Comparison of ENCODE assay signal across 9 mouse cellular contexts in the genomic region with DNA sequence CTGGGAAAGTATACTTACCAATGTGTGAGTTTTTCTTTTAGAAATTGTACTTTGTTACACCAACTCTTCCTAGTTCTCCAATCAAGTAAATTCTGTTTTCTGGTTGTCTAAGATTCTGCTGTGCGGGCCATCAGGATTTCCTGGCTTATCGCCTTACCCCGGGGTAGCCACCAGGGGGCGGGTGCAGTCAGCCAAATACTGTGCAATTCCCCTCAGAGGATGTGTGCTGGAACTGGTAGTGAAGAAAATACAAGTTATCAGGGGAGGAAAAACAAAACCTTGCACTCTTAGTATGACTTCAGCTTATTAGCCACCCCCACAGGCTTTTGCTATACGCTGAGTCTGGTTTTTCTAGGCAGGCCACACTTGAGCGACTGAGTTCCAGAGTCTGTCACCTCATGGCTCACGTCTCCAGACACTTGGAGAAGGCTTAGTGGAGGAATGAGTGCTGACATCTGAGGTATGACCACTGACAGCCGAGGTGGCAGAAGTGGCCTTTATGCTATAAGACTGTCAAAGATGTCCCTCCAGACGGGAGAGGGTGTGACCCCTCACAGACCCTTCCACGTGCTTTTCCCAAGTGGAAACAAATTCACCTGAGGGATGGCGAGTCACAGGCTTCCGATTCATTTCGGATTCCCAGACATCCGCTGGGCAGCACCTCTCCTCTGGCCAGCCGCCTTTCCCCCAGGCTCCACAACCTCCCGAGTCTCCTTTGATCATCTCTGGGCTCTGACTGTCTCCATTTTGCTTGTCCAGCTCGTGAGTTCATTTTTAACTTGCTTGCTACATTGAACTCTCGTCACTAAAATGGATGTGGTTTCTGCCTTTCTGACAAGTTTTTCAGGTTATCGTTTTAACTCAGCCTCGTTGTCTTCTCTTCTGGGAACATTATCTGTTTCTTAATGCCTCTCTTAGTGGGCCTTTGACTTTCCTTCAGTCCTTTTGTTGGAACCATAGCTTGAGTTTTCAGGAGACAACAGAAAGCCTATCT.
DNase-seq lines count a peak whose midpoint lies in the region; ATAC-seq and TF ChIP-seq lines count a peak whose summit lies in the region.
"Had no signal": no experiment of that assay in that cellular context is flagged by ENCODE, and none has a peak within 500 bp of the region (broad histone marks: within the 10 kb centered on the region; RNA-seq: fewer than 3 reads in every experiment).

No protein-coding gene starts in this region.

- H3K27me3 ChIP-seq in E14TG2a.4 (ENCODE audit: insufficient read depth, low read length) = no peaks in the 10 kb centered on the region
- no peaks in the 10 kb centered on the region for H3K27me3 ChIP-seq in hindbrain, embryonic 15.5 days
- no peaks in the 10 kb centered on the region for H3K27me3 ChIP-seq in liver, embryonic 11.5 days (replicated peaks; ENCODE audit: control insufficient read depth, insufficient read depth, low read length)
- H3K27me3 ChIP-seq: heart, embryonic 15.5 days had no signal

- H3K4me2 ChIP-seq in hindbrain, embryonic 15.5 days = no peak overlapping the region
- peak overlapping the region; percentile 55 for H3K4me2 ChIP-seq in liver, embryonic 11.5 days
- H3K4me2 ChIP-seq: heart, embryonic 15.5 days had no signal

- H3K4me3 ChIP-seq in E14TG2a.4 (replicated peaks; ENCODE audit: low read length) = no peak overlapping the region
- no peak overlapping the region for H3K4me3 ChIP-seq in hindbrain, embryonic 15.5 days
- no peak overlapping the region for H3K4me3 ChIP-seq in liver, embryonic 11.5 days (ENCODE audit: low read depth, low read length)
- H3K4me3 ChIP-seq: heart, embryonic 15.5 days had no signal

- peak; percentile 93 for TF ChIP-seq CTCF in E14TG2a.4 (conservative IDR thresholded peaks at IDR 0.05; ENCODE audit: low read length)

- peaks cover 15% of the 10 kb centered on the region for H3K36me3 ChIP-seq in E14TG2a.4 (ENCODE audit: insufficient read depth, low read length)
- no peaks in the 10 kb centered on the region for H3K36me3 ChIP-seq in hindbrain, embryonic 15.5 days
- H3K36me3 ChIP-seq in liver, embryonic 11.5 days (ENCODE audit: control insufficient read depth, insufficient read depth, low read length) = no peaks in the 10 kb centered on the region
- H3K36me3 ChIP-seq: heart, embryonic 15.5 days had no signal

- 68% methylated on average over 20 of the region's 20 CpGs for WGBS in hindbrain, embryonic 15.5 days
- 57% methylated on average over 20 of the region's 20 CpGs for WGBS in liver, embryonic 11.5 days

- H3K4me1 ChIP-seq in E14TG2a.4 (replicated peaks; ENCODE audit: low read depth, low read length) = peaks cover 50% of the 10 kb centered on the region
- no peaks in the 10 kb centered on the region; the same call in 1 of the 2 replicates for H3K4me1 ChIP-seq in hindbrain, embryonic 15.5 days (replicated peaks)
- H3K4me1 ChIP-seq in liver, embryonic 11.5 days (replicated peaks; ENCODE audit: control insufficient read depth, insufficient read depth, low read length) = peaks cover 7% of the 10 kb centered on the region

- peak; percentile 61 for ATAC-seq in hindbrain, embryonic 15.5 days (ENCODE audit: low FRiP score, low read depth)
- peak; percentile 62 for ATAC-seq in liver, embryonic 11.5 days (replicated peaks; ENCODE audit: low FRiP score)

- no peak overlapping the region for H3K9ac ChIP-seq in hindbrain, embryonic 15.5 days
- no peak overlapping the region for H3K9ac ChIP-seq in liver, embryonic 11.5 days (ENCODE audit: low read depth, low read length)
- H3K9ac ChIP-seq: heart, embryonic 15.5 days had no signal

- peak; percentile 83 for DNase-seq in 416B (ENCODE audit: low read depth)
- DNase-seq in cerebellum, adult 9-11 months = peak; percentile 29
- DNase-seq in frontal cortex, postnatal 36 days (ENCODE audit: low spot score in 2 of 2) = peak; percentile 46 to 52
- no peak for DNase-seq in liver, embryonic 11.5 days (ENCODE audit: low spot score)
- peak; percentile 85 for DNase-seq in naive thymus-derived CD4-positive, alpha-beta T cell, adult 2 months (ENCODE audit: low read depth)
- peak; percentile 68 for DNase-seq in thymus, postnatal 25 days

- peaks cover 25% of the 10 kb centered on the region for H3K9me3 ChIP-seq in E14TG2a.4 (ENCODE audit: low read length)
- no peaks in the 10 kb centered on the region for H3K9me3 ChIP-seq in hindbrain, embryonic 15.5 days
- H3K9me3 ChIP-seq in liver, embryonic 11.5 days (ENCODE audit: control insufficient read depth, low read length) = no peaks in the 10 kb centered on the region
- H3K9me3 ChIP-seq: heart, embryonic 15.5 days had no signal

- H3K27ac ChIP-seq in hindbrain, embryonic 15.5 days (replicated peaks) = no peak overlapping the region
- H3K27ac ChIP-seq in liver, embryonic 11.5 days (ENCODE audit: low read depth, low read length) = peak overlapping the region; percentile 40; the same call in 1 of the 2 replicates
- H3K27ac ChIP-seq: heart, embryonic 15.5 days had no signal
